Mouse (Mus musculus) heart, adult 11 months (tissue): ENCODE results near the gene 4930402H24Rik.

Experiments
- DNase-seq: peaks from one replicate; pipeline ENCODE4 v3.0.0; 2022

Gene 4930402H24Rik

DNA sequence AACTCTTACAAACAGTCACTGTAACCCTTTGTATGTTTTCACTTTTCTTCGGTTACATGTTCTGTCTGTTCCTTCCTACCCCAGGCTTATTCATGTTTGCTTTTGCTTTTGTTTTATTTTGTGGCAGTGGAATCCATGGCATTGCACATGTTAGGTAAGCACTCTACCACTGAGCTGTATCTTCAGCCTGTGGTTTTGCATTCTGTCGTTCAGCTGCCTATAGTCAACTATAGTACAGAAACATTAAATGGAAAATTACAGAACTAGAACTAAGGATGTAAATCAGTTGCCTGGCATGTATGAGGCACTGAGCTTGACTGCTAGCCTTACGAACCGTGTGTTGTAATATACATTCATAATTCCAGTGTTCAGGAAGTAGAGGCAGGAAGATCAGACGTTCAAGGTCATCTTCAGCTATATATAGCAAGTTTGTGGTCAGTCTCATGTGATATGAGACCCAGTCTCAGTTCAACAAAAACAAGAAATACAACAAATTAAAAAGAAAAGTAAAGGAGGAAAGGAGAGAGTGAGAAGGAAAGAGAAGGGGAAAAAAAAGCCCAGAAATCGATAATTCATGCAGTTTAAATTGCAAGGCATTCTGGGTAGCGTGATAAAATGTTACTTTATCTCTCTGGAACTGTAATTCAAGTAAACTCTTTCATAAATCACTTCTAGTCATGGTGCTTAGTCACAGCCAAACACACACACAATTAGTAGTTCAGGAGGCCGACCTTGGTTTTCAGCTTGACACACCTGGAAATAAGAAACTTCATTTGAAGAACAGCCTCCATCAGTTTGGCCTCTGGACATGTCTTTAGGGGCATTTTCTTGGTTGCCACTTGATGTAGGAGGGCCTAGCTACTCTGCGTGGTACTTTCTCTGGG lies 54.6 kb downstream of the 4930402H24Rik start:
- no peak for DNase-seq

DNA sequence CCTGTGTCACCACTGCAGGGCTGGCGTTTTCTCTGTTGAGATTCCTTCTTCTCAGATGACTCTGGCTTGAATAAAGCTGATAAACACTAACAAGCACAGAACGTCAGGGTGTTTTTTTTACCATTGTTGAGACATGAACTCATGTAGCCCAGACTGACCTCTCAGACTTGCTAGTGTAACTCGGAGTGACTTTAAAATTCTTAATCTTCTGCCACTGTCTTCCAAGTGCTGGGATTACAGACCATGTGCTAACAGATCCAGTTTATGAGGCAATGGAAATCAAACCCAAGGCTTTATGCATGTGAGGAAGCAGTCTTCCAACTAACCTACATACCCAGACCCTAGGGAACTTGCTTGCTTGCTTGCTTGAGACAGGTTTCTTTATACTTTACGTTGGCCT lies 56.5 kb downstream of the 4930402H24Rik start:
- no peak for DNase-seq

DNA sequence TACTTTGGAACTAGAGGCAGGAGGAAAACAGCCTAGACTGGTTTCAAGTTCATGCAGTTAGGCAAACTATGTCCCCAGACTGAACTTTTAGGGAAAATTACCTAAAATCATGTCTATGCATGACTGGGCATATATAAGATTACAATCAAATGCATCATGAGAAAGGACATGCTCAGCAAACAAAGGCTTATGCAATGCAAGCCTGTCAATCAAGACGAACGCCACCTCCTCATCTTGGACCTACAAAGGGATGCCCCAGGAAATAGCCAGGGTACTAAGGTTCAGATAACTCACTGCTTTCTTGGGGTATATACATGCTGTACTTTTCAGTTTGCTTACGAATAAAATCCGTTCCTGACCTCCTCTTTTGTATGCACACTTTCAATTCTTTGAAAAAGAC lies 57.9 kb downstream of the 4930402H24Rik start:
- peak; percentile 28 for DNase-seq

DNA sequence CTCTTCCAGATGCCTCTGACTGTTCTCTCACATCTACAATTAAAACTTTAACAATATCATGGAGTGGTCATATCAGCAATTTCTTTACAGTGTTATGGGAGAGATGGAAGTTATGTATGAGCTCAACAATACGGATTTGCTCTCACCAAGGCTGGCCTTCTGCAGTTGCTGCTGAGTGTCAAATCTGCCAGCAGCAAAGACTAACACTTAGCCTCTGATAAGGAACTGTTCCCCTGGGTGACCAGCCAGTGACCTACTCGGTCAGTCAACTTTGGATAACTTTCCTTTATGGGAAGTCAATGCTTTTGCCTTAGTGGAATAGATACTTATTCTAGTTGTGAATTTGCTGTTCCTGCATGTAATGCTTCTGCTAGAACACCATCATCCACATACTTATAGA lies 62.6 kb downstream of the 4930402H24Rik start:
- no peak for DNase-seq

DNA sequence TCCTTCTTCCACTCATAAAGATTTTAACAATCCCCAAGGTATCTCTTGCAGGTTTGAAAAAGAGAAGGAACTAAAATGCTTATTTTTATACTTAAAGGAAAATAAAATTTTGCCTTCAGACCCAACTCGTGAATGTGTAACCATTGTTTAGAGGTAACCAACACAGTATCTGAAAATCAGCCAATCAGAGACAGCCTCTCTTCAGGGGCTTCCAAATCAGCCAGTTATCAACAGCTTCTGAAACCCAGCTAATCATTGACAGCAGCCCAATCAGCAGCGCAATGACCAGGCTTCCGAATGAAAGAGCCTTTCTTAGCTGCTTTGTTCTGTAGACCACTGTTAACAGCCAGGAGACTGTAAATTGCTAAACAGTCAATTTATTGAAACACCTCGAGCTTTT lies 65.4 kb downstream of the 4930402H24Rik start:
- peak; percentile 96 for DNase-seq

DNA sequence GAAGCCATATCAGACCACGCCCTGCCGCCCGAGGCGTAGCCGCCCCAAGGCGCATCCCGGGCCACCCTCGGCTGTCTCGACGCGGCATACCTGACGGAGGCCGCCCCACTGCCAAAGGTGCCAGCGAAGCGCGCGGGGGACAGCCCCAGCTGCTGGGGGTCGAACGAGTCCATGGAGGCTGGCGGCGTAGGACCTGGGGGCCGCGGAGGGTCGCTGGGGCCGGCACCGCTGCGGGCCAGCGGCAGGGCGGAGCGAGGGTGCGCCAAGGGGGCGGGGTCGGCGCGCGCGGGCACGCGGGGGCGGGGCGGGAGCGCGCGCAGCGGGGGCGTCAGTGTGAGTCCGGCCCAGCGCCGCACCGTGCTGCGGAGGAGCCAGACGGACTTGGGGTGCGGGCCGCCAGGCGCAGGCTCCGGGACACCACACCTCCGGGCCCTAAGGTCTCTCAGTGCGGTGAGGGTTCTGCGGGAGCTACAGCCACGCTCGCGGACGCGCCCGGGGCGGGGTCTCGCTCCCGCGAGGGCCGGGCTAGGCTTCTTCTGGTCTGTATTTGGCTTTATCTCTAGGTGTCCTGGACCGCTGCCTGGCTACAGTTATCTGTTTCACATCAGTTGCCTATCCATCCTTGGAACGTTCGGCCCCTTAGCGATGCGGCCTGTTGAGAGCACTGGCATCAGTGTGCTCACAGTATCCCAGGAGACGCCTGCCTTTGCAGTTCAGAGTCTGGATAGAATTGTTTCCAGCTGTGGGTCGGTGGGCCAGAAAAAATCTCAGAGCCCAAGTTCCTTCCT lies 66.1 kb downstream of the 4930402H24Rik start:
- DNase-seq = peak; percentile 99

DNA sequence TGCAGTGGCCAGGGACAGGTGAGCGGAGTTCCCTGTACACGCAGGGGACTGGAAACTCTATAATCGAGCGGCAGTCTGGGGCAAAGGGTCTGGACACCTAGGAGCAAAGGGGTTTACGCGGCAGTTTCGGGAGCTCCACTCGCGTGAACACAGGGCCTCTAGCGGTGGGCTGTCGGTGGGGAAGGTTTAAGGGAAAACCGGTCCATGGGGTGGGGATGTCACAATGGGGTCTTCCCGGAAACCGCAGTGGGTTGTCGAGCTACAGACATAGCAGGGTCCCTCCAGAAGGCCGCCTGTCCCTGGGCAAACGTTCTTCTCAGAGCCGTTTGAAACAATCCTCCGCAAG lies 66.7 kb downstream of the 4930402H24Rik start:
- DNase-seq = no peak

DNA sequence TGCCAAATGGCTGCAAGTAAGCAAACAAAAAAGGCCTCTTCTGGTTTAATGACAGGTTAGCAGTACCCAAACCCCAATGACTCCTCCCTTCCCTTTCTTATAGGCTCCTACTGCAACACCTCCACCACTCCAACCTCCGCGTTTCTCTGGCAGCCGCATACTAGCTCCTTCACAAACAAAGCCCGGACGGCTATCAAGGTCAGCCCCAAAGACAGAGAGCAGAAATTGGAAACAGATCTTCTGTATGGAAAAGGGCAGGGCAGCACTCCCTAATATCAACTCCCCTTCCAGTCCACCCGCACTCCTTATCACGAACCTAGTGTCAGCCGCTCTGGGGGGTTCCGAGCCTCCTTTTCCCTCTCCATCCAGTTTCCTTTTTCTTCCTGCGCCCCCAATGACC lies 67.1 kb downstream of the 4930402H24Rik start:
- peak; percentile 95 for DNase-seq

DNA sequence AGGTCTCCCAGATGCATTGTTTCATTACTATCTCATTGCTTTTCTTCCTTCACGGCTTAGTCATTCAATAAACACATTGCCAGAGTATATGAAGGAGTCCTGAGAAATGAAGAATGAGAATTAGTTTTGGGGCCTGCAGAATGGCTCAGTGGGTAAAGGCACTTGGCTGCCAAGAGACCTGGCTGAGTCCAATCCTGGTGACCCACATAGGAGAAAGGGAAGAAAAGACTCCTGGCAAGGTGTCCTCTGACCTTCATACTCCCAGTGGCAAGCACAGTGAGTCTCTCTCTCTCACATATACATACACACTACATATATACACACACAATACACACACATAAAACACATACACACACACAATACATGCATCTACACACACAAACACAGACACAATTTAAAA lies 68.1 kb downstream of the 4930402H24Rik start:
- DNase-seq = peak; percentile 31

DNA sequence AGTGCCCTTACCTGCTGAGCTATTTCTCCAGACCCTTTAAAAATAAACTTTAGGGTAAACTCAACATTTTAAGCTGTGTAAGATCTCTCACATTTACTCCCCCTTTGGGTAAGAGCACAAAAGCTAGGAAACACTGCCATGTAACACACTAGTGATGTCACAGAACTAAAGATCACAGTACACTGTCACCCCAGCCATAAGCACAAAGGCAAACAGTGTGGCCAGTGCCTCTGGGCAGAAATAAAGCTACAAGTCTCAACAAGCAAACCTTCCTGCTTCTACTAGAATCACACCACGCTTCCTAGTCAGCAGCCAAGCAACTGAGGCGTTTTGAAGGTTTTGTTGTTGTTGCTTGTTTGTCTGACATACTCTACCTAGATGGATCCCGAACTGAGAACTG lies 72.5 kb downstream of the 4930402H24Rik start:
- peak; percentile 23 for DNase-seq

DNA sequence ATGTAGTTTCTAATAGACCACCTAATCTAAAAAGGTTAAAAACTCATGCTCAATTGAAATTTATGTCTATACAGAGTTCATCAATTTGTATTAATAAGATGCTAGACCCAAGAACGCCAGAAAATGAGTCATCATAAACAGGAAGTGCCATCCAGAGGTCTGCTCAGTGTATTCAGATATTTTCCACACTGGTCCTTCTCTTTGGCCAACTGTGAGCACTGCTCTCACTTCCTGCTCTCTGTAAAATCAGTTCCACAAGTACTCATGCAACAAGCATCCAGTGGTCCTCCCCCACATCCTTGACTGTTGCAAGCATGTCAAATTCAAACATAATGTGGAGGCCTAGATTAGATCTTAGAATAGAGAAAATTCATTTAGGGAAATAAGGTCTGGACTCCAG lies 73.6 kb downstream of the 4930402H24Rik start:
- DNase-seq = peak; percentile 83

DNA sequence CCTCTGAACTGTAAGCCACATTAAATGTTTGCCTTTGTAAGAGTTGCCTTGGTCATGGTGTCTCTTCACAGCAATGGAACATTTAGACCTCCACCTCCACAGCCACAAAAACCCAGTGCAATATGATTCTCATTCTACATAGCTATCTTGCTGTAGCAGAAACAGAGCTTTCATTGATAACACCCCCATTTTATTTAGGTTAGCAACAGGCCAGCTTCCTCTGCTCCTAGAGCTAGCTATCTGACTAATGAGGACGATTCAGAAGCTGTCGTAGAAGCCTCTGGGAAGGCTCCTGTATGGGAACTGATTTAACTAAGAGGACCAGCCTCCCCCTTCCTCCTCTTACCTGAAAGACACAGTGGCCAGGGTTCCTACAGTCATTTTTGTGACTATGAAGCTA lies 74.2 kb downstream of the 4930402H24Rik start:
- DNase-seq = peak; percentile 74

DNA sequence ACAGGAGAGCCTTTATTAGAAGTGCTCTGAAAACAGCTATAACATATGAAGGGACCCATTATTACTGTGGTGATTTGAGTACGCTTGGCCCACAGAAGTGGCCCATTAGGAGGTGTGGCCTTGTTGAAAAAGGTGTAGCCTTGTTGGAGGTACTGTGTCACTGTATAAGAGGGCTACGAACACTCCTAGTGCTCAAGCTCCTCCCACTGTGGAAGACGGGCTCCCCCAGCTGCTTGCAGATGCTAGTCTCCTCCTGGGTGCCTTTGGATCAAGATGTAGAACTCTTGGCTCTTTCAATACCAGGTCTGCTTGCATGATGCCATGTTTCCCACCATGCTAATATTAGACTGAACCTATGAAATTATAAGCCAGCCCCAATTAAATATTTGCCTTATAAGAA lies 76.0 kb downstream of the 4930402H24Rik start:
- peak; percentile 85 for DNase-seq

DNA sequence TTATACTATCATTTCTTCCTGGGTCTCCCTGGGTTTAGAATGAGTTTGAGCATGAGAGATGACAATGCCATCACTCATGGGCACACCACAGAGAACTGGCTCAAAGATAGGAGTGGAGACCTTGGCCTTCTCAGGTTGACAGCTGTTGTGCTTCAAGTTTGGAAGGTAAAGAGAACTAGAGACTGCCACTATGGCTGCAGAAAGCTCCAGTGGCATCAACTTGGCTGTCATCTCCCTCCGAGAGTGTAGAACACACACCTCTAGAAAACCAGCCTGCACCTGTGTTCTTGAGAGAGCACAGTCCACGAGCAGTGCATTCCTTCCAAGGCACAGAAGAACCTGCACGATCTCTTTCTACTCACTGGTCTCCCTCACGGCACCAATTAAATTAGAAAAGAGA lies 76.7 kb downstream of the 4930402H24Rik start:
- peak; percentile 61 for DNase-seq

DNA sequence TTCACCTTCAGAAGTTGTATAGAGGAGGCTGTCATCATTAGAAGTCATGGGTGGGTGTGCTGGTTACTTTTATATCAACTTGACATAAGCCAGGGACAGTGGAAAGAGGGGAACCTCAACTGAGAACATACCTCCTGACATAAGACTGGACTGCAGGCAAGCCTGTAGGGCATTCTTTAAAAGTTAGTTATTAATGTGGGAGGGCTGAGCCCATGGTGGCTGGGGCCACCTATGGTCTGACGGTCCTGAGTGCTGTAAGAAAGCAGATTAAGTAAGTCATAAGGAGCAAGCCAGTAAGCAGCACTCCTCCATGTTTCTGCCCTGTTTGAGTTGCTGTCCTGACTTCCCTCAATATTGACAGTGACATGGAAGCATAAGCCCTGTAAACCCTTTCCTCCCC lies 77.5 kb downstream of the 4930402H24Rik start:
- peak; percentile 60 for DNase-seq

DNA sequence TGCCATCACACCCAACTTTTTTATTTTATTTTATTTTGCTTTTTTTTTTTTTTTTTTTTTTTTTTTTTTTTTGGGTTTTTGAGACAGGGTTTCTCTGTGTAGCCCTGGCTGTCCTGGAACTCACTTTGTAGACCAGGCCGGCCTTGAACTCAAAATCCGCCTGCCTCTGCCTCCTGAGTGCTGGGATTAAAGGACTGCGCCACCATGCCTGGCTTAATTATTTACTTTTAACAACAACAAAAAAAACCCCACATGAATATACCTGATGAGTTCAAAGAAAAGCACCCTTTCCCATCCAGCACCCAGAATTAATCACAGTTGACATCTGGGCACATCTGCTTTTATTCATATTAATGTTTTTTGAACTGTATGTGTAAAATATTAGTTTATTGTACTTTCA lies 78.1 kb downstream of the 4930402H24Rik start:
- DNase-seq = peak; percentile 68

DNA sequence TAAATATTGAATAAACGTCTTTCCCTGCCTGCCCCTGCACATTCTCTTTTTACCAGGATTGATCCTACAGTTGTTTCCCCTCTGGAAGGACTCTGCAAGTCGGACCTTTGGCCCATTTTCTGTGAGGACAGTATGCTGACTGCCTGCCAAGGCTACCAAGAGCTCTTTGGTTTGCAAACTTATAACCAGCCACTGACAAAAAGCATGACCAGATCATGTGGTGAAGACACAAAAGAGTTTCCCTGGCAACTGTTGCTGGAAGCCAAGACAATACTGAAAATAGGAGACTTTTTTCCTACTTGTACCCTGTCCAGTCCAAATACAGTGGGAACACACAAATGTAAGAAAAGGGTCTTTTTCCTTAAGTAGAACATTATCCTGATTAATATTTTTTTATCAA lies 78.8 kb downstream of the 4930402H24Rik start:
- DNase-seq = peak; percentile 98

DNA sequence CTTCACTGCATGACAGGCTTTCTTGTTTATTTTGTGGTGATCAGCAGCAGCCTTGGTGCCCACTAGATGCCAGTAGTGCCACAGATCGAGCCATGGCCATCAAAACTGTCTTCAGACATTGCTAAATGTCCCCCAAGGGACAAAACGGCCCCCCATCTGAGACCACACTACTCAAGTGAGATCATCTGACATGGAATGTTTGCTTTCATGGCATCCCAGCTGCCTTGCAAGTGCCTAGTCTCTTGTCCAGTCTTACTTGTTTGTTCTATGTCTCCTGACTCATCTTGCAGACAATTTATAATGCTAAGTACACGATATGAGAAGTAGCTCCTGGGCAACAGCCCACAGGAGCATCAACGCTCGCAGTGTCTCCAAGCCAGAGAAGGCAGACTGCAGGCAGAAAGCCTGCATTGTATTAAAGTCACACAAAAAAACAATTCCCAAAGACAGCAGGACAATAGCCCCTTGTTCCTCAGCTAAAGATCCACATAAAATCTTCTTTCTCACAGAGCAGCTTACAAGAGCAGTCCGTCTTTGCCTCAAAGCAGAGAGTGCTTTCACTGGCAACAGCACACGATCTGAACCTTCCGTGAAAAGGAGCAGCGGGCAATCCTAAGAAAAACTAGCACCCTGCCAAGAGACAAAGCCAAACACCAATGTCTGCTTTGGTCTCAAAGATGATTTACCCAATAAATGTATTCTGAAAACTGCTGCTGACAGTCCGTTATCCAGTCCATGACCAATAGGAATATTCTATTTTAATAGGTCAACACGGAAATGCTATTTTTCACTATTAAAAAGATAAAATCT lies 87.2 kb downstream of the 4930402H24Rik start:
- peak; percentile 85 for DNase-seq

DNA sequence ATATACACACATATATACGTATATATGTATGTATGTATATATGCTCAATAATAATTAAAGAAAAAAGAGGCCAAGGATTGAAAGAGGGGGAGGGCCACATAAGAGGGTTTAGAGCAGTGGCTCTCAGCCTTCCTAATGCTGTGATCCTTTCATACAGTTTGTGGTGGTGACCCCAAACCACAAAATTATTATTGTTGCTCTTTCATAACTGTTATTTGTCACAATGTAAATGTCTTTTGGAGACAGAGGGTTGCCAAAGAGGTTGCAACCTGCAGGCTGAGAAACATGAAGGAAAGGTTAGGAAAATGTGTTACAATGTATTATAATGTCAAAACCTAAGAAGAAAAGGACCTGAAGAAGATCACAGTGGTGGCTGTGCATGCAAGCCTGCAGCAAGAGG lies 88.3 kb downstream of the 4930402H24Rik start:
- DNase-seq = peak; percentile 46

DNA sequence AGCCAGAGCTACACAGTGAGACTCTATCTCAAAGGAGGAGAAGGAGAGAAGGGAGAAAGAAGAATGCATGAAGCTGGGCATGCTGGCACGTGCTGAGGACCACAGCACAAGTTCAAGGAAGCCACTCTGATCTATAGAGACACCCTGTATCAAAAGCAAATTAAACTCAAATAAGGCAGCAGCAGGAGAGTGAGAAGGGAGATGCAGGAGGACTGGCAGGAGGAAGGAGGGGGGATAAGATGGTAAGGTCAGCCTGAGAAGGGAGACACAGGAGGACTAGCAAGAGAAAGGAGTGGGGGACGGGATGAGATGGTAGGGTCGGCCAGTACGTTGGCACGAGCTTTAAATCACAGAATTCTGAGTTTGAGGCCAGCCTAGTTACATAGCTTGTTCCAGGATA lies 90.0 kb downstream of the 4930402H24Rik start:
- DNase-seq = peak; percentile 55

DNA sequence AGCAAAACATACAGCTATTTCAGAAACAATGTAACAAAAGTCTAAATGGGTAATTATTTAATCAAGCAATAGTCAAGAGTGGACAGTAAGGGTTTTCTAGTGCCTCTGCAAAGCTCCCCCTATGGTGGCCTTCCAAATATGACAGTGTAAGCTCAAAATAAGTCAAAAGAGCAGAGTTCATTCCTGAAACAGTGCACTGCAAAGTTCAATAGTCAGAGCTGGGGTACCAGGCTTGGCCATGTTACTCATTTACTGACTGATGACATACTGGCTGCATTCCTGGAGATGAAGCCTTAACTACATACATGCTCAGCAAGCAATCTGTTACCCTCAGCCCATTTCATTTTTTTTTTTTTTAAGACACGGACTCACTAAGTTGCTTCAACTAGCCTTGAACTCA lies 91.7 kb downstream of the 4930402H24Rik start:
- peak; percentile 54 for DNase-seq

DNA sequence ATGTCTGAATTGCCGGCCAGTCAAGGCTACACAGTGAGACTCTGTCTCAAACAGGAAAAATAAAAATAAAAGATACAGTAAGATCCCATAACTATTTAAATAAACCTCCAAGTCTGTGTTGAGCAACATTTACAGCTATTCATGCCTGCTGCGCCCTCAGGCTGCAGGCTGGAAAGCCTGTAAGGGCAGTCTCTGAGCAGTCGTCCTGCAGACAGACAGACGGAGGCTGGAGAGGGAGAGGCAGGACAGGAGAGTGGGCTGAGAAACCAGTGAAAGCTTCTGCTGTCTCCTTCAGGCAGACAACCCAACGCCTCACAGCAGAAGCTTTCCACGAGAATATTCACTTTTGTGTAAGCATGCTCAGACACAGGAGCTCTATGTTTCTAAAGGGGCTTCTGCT lies 92.5 kb downstream of the 4930402H24Rik start:
- peak; percentile 17 for DNase-seq

DNA sequence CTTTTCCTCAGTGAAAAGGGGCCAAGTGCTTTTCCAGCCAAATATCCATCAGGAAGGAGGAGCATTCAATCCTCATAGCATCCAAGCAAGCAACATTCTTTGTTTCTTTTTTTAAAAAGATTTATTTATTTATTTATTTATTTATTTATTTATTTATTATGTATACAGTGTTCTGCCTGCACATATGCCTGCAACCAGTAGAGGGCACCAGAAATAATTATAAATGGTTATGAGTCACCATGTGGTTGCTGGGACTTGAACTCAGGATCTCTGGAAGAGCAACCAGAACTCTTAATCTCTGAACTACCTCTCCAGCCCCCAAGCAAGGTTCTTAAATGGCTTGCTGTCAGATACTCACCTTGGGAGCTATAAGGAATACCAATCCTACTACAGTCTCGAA lies 93.7 kb downstream of the 4930402H24Rik start:
- peak; percentile 44 for DNase-seq
